Mouse (Mus musculus) olfactory bulb, adult 2 months (tissue): ENCODE measurements at regions not wholly inside any gene's neighbourhood (a gene's known extent, or its start where the extent isn't known, plus 50 kb on each side); places are given as distances from the start of the nearest gene placed in this dataset.

Experiments used
- H3K27ac ChIP-seq: fragments of 200-500 bp; 2 replicates; pipeline ENCODE4 v1.5.1; 2012; ENCODE audit warnings: low read depth, low read length; ENCODE audit not compliant: insufficient read depth
- H3K4me1 ChIP-seq: fragments of 200-500 bp; 2 replicates; pipeline ENCODE4 v1.6.1; 2012; ENCODE audit warnings: low read length; ENCODE audit not compliant: control insufficient read depth, insufficient read depth
- H3K4me3 ChIP-seq: fragments of 200-500 bp; 2 replicates; pipeline ENCODE4 v1.5.1; 2012; ENCODE audit warnings: mild to moderate bottlenecking, low read depth, low read length, moderate library complexity; ENCODE audit not compliant: insufficient read depth
- CTCF ChIP-seq: fragments of 200-500 bp; IDR thresholded peaks from 2 replicates; pipeline ENCODE4 v1.5.1; 2012; ENCODE audit warnings: low read depth, mild to moderate bottlenecking, low read length, moderate library complexity; ENCODE audit not compliant: insufficient read depth
- POLR2A ChIP-seq: fragments of 200-500 bp; IDR thresholded peaks from 2 replicates; pipeline ENCODE4 v1.6.1; 2012; ENCODE audit warnings: mild to moderate bottlenecking, low read depth, low read length, moderate library complexity; ENCODE audit not compliant: insufficient read depth
- WGBS: fragments of 180-500 bp; shearing (Covaris S2); methylation state at CpG from one replicate; pipeline ENCODE4 v1.1.7; 2018; 5-methylcytosine and 5-hydroxymethylcytosine counted together

- WGBS, result under 1% methylated on average over 14 of the region's 14 CpGs
Observed at GRCm38 (mm10) chr17:4907181-4907752, 86.9 kb upstream of the Arid1b start.

GRCm38 (mm10) chr17:4907841-4908571 is 86.1 kb upstream of the Arid1b start:
- under 1% methylated on average over 84 of the region's 85 CpGs for WGBS
- peaks cover 2% of the 10 kb centered on the region; the same call in 1 of the 2 replicates for H3K4me1 ChIP-seq
- peak overlapping the region; percentile 97 for H3K27ac ChIP-seq
- H3K4me3 ChIP-seq, result peak overlapping the region; percentile 68
- TF ChIP-seq POLR2A, result peak; percentile 48; the same call in 1 of the 2 replicates
- TF ChIP-seq CTCF, result no peak

More at GRCm38 (mm10) chr17:4907181-4907752, 86.9 kb upstream of the Arid1b start:
- Histone ChIP-seq H3K4me1 (peaks cover 2% of the 10 kb centered on the region; the same call in 1 of the 2 replicates), H3K4me3 (peak overlapping the region; percentile 39; the same call in 1 of the 2 replicates), H3K27ac (peak overlapping the region; percentile 94)
- no peak for TF ChIP-seq CTCF
- TF ChIP-seq POLR2A, result no peak

GRCm38 (mm10) chr17:4908572-4908965 is 85.6 kb upstream of the Arid1b start:
- H3K4me1 ChIP-seq, result peaks cover 2% of the 10 kb centered on the region; the same call in 1 of the 2 replicates

GRCm38 (mm10) chr17:4910182-4910581 is 84.0 kb upstream of the Arid1b start:
- no peak overlapping the region for H3K4me3 ChIP-seq
- H3K4me1 ChIP-seq, result peaks cover 2% of the 10 kb centered on the region; the same call in 1 of the 2 replicates
- H3K27ac ChIP-seq, result no peak overlapping the region
- 92% methylated on average over 5 of the region's 5 CpGs for WGBS
- TF ChIP-seq CTCF (no peak), POLR2A (no peak)

More at GRCm38 (mm10) chr17:4908572-4908965, 85.6 kb upstream of the Arid1b start:
- peak overlapping the region; percentile 68 for H3K4me3 ChIP-seq
- WGBS, result 1% methylated on average over 17 of the region's 17 CpGs
- TF ChIP-seq POLR2A, result no peak
- no peak for TF ChIP-seq CTCF
- peak overlapping the region; percentile 97 for H3K27ac ChIP-seq

- 0 out of 2 replicates have a peak, but pooled peaks cover 2% of the 10 kb centered on the region for H3K4me1 ChIP-seq
- H3K27ac ChIP-seq, result no peak overlapping the region
- H3K4me3 ChIP-seq, result no peak overlapping the region
- 95% methylated on average over 4 of the region's 4 CpGs for WGBS
- no peak for TF ChIP-seq CTCF
- no peak for TF ChIP-seq POLR2A
Observed at GRCm38 (mm10) chr17:4913001-4913400, 81.1 kb upstream of the Arid1b start.

- Histone ChIP-seq H3K4me3 (no peak overlapping the region), H3K27ac (no peak overlapping the region), H3K4me1 (no peaks in the 10 kb centered on the region)
- TF ChIP-seq CTCF (no peak), POLR2A (no peak)
- 83% methylated on average over 6 of the region's 6 CpGs for WGBS
Observed at GRCm38 (mm10) chr17:4919866-4920495, 74.2 kb upstream of the Arid1b start.

GRCm38 (mm10) chr17:4921121-4921520 is 73.0 kb upstream of the Arid1b start:
- TF ChIP-seq CTCF (no peak), POLR2A (no peak)
- no peak overlapping the region for H3K4me3 ChIP-seq
- H3K4me1 ChIP-seq, result no peaks in the 10 kb centered on the region
- H3K27ac ChIP-seq, result no peak overlapping the region
- WGBS, result 82% methylated on average over 7 of the region's 7 CpGs

GRCm38 (mm10) chr17:4928631-4929030 is 65.5 kb upstream of the Arid1b start:
- H3K4me1 ChIP-seq, result no peaks in the 10 kb centered on the region
- WGBS, result 90% methylated on average over 5 of the region's 5 CpGs
- H3K4me3 ChIP-seq, result no peak overlapping the region
- H3K27ac ChIP-seq, result no peak overlapping the region
- no peak for TF ChIP-seq CTCF
- TF ChIP-seq POLR2A, result no peak

GRCm38 (mm10) chr17:4935268-4935667 is 58.9 kb upstream of the Arid1b start:
- H3K4me1 ChIP-seq, result no peaks in the 10 kb centered on the region
- 95% methylated on average over 5 of the region's 5 CpGs for WGBS
- no peak overlapping the region for H3K4me3 ChIP-seq
- TF ChIP-seq POLR2A, result no peak
- TF ChIP-seq CTCF, result no peak
- H3K27ac ChIP-seq, result no peak overlapping the region
